Mouse (Mus musculus): Measurements from ENCODE around the gene 4930539E08Rik. TPM values are rescaled to one million over a fixed set of nuclear protein-coding genes. Genes with fewer than 3 reads are reported as not detected.

The 4930539E08Rik gene
- polyA plus RNA-seq, 1 experiment from 2014 or later = 0.02 TPM

GRCm38 (mm10) chr17:28870435-28870834 lies 44.7 kb downstream of the 4930539E08Rik start:
- DNase-seq (ENCODE audit: low spot score) = no peak
- no peaks in the 10 kb centered on the region for H3K36me3 ChIP-seq (ENCODE audit: insufficient read depth, low read length)
- TF ChIP-seq CTCF (IDR thresholded peaks at IDR 0.05) (peak; percentile 11; the same call in 1 of the 2 replicates), EP300 (IDR thresholded peaks at IDR 0.05) (no peak)
- 71% methylated on average over 5 of the region's 5 CpGs for WGBS
- H3K9me3 ChIP-seq (ENCODE audit: low read length) = no peaks in the 10 kb centered on the region
- H3K27me3 ChIP-seq (replicated peaks; ENCODE audit: insufficient read depth, low read length) = no peaks in the 10 kb centered on the region
- H3K4me3 ChIP-seq (ENCODE audit: low read depth, low read length) = no peak overlapping the region
- H3K4me1 ChIP-seq (ENCODE audit: insufficient read depth, low read depth, low read length) = no peaks in the 10 kb centered on the region; the same call in 1 of the 2 replicates
- H3K9ac ChIP-seq (replicated peaks; ENCODE audit: low read depth) = no peak overlapping the region
- H3K4me2 ChIP-seq (replicated peaks; ENCODE audit: low read depth, low read length) = no peak overlapping the region
- no peak for ATAC-seq
- H3K27ac ChIP-seq (ENCODE audit: low read length) = no peak overlapping the region

GRCm38 (mm10) chr17:28869412-28870110 lies 45.6 kb downstream of the 4930539E08Rik start:
- DNase-seq (ENCODE audit: low spot score) (no peak), ATAC-seq (no peak)
- Histone ChIP-seq H3K27me3 (replicated peaks; ENCODE audit: insufficient read depth, low read length) (no peaks in the 10 kb centered on the region), H3K4me2 (replicated peaks; ENCODE audit: low read depth, low read length) (no peak overlapping the region), H3K4me3 (ENCODE audit: low read depth, low read length) (no peak overlapping the region), H3K4me1 (ENCODE audit: insufficient read depth, low read depth, low read length) (no peaks in the 10 kb centered on the region), H3K27ac (ENCODE audit: low read length) (no peak overlapping the region), H3K9me3 (ENCODE audit: low read length) (no peaks in the 10 kb centered on the region), H3K9ac (replicated peaks; ENCODE audit: low read depth) (no peak overlapping the region), H3K36me3 (ENCODE audit: insufficient read depth, low read length) (no peaks in the 10 kb centered on the region)
- no peak for TF ChIP-seq CTCF (IDR thresholded peaks at IDR 0.05)
- TF ChIP-seq EP300 (IDR thresholded peaks at IDR 0.05) = no peak
- WGBS = 68% methylated on average over 9 of the region's 9 CpGs

GRCm38 (mm10) chr17:28867381-28867780 lies 47.7 kb downstream of the 4930539E08Rik start:
- no peaks in the 10 kb centered on the region for H3K27me3 ChIP-seq (replicated peaks; ENCODE audit: insufficient read depth, low read length)
- TF ChIP-seq EP300 (IDR thresholded peaks at IDR 0.05) (no peak), CTCF (IDR thresholded peaks at IDR 0.05) (no peak)
- H3K27ac ChIP-seq (ENCODE audit: low read length) = no peak overlapping the region
- H3K9me3 ChIP-seq (ENCODE audit: low read length) = no peaks in the 10 kb centered on the region
- no peaks in the 10 kb centered on the region for H3K4me1 ChIP-seq (ENCODE audit: insufficient read depth, low read depth, low read length)
- H3K9ac ChIP-seq (replicated peaks; ENCODE audit: low read depth) = no peak overlapping the region
- DNase-seq (ENCODE audit: low spot score) (no peak), ATAC-seq (no peak)
- no peak overlapping the region for H3K4me3 ChIP-seq (ENCODE audit: low read depth, low read length)
- 82% methylated on average over 4 of the region's 4 CpGs for WGBS
- no peaks in the 10 kb centered on the region for H3K36me3 ChIP-seq (ENCODE audit: insufficient read depth, low read length)
- no peak overlapping the region for H3K4me2 ChIP-seq (replicated peaks; ENCODE audit: low read depth, low read length)

- Histone ChIP-seq H3K27me3 (replicated peaks; ENCODE audit: insufficient read depth, low read length) (no peaks in the 10 kb centered on the region), H3K4me2 (replicated peaks; ENCODE audit: low read depth, low read length) (no peak overlapping the region), H3K27ac (ENCODE audit: low read length) (no peak overlapping the region), H3K9me3 (ENCODE audit: low read length) (no peaks in the 10 kb centered on the region), H3K9ac (replicated peaks; ENCODE audit: low read depth) (no peak overlapping the region), H3K4me1 (ENCODE audit: insufficient read depth, low read depth, low read length) (no peaks in the 10 kb centered on the region), H3K4me3 (ENCODE audit: low read depth, low read length) (no peak overlapping the region), H3K36me3 (ENCODE audit: insufficient read depth, low read length) (no peaks in the 10 kb centered on the region)
- ATAC-seq (no peak), DNase-seq (ENCODE audit: low spot score) (no peak)
- TF ChIP-seq CTCF (IDR thresholded peaks at IDR 0.05) (no peak), EP300 (IDR thresholded peaks at IDR 0.05) (no peak)
Measured at GRCm38 (mm10) chr17:28866921-28867320, 48.2 kb downstream of the 4930539E08Rik start.

GRCm38 (mm10) chr17:28864464-28864863 lies 50.7 kb downstream of the 4930539E08Rik start:
- Histone ChIP-seq H3K36me3 (ENCODE audit: insufficient read depth, low read length) (no peaks in the 10 kb centered on the region), H3K4me2 (replicated peaks; ENCODE audit: low read depth, low read length) (no peak overlapping the region), H3K27me3 (replicated peaks; ENCODE audit: insufficient read depth, low read length) (no peaks in the 10 kb centered on the region), H3K4me1 (ENCODE audit: insufficient read depth, low read depth, low read length) (no peaks in the 10 kb centered on the region), H3K9me3 (ENCODE audit: low read length) (no peaks in the 10 kb centered on the region), H3K4me3 (ENCODE audit: low read depth, low read length) (no peak overlapping the region), H3K27ac (ENCODE audit: low read length) (no peak overlapping the region), H3K9ac (replicated peaks; ENCODE audit: low read depth) (no peak overlapping the region)
- DNase-seq (ENCODE audit: low spot score) = no peak
- TF ChIP-seq CTCF (IDR thresholded peaks at IDR 0.05) (no peak), EP300 (IDR thresholded peaks at IDR 0.05) (no peak)
- WGBS = 41% methylated on average over 6 of the region's 6 CpGs
- no peak for ATAC-seq

- no peaks in the 10 kb centered on the region for H3K4me1 ChIP-seq (ENCODE audit: insufficient read depth, low read depth, low read length)
- no peak overlapping the region for H3K4me3 ChIP-seq (ENCODE audit: low read depth, low read length)
- ATAC-seq (no peak), DNase-seq (ENCODE audit: low spot score) (no peak)
- no peak for TF ChIP-seq EP300 (IDR thresholded peaks at IDR 0.05)
- no peak for TF ChIP-seq CTCF (IDR thresholded peaks at IDR 0.05)
- no peak overlapping the region for H3K27ac ChIP-seq (ENCODE audit: low read length)
- no peaks in the 10 kb centered on the region for H3K27me3 ChIP-seq (replicated peaks; ENCODE audit: insufficient read depth, low read length)
- no peaks in the 10 kb centered on the region for H3K9me3 ChIP-seq (ENCODE audit: low read length)
- WGBS = 62% methylated on average over 7 of the region's 7 CpGs
- H3K4me2 ChIP-seq (replicated peaks; ENCODE audit: low read depth, low read length) = no peak overlapping the region
- H3K9ac ChIP-seq (replicated peaks; ENCODE audit: low read depth) = no peak overlapping the region
- H3K36me3 ChIP-seq (ENCODE audit: insufficient read depth, low read length) = no peaks in the 10 kb centered on the region
Measured at GRCm38 (mm10) chr17:28863926-28864325, 51.2 kb downstream of the 4930539E08Rik start.
